Mouse (Mus musculus) midbrain, postnatal 0 days (tissue): Measurements from ENCODE around the gene Kat2b. TPM values are rescaled to one million over a fixed set of nuclear protein-coding genes. Genes with fewer than 3 reads are reported as not detected.

ENCODE experiments used
- ATAC-seq: fragments of 200-750 bp; cut with Nextera tagmentation; 2 replicates; pipeline ENCODE4 v1.8.0; 2017; ENCODE audit warnings: moderate number of reproducible peaks, mild to moderate bottlenecking, moderate TSS enrichment, moderate library complexity; ENCODE audit not compliant: low FRiP score
- DNase-seq: peaks from one replicate; pipeline ENCODE4 v3.0.0-alpha.2; 2015; ENCODE audit warnings: low spot score
- H3K27ac ChIP-seq: fragments of 300-500 bp; sonication (generic); 2 replicates; pipeline ENCODE4 v1.5.1; 2014; ENCODE audit warnings: low read depth, mild to moderate bottlenecking, low read length, mixed read lengths
- H3K27me3 ChIP-seq: fragments of 300-500 bp; sonication (generic); 2 replicates; pipeline ENCODE4 v1.6.1; 2014; ENCODE audit warnings: low read length, control low read depth, mixed read lengths; ENCODE audit not compliant: insufficient read depth
- H3K36me3 ChIP-seq: fragments of 300-500 bp; sonication (generic); 2 replicates; pipeline ENCODE4 v1.6.1; 2014; ENCODE audit warnings: low read length, control low read depth, mixed read lengths; ENCODE audit not compliant: insufficient read depth
- H3K4me1 ChIP-seq: fragments of 300-500 bp; sonication (generic); 2 replicates; pipeline ENCODE4 v1.6.1; 2014; ENCODE audit warnings: mild to moderate bottlenecking, control low read depth, antibody characterized with exemption, low read length, mixed read lengths; ENCODE audit not compliant: insufficient read depth
- H3K4me2 ChIP-seq: fragments of 300-500 bp; sonication (generic); 2 replicates; pipeline ENCODE4 v1.6.1; 2014; ENCODE audit warnings: low read depth, mild to moderate bottlenecking, low read length, mixed read lengths; ENCODE audit not compliant: poor library complexity, severe bottlenecking
- H3K4me3 ChIP-seq: fragments of 300-500 bp; sonication (generic); 2 replicates; pipeline ENCODE4 v1.5.1; 2014; ENCODE audit warnings: low read depth, mild to moderate bottlenecking, low read length, moderate library complexity
- H3K9ac ChIP-seq: fragments of 300-500 bp; sonication (generic); replicated peaks from 2 replicates; pipeline ENCODE4 v1.6.1; 2014; ENCODE audit warnings: mild to moderate bottlenecking, low read length, moderate library complexity, mixed read lengths; ENCODE audit not compliant: poor library complexity, severe bottlenecking
- H3K9me3 ChIP-seq: fragments of 300-500 bp; sonication (generic); 2 replicates; pipeline ENCODE4 v1.6.1; 2016; ENCODE audit warnings: low read length, control low read depth
- CTCF ChIP-seq: IDR thresholded peaks from 2 replicates; pipeline ENCODE4 v1.5.1; 2016; ENCODE audit warnings: antibody characterized with exemption, mild to moderate bottlenecking
- WGBS: fragments of 180-500 bp; shearing (Covaris S2); extraction: QIAGEN DNeasy Blood & Tissue Kit; methylation state at CpG from one replicate; pipeline ENCODE4 v1.1.7; 2014; 5-methylcytosine and 5-hydroxymethylcytosine counted together
- polyA plus RNA-seq: library from polyadenylated mRNA; unstranded; fragments of >200 nt; fragmentation: Nextera tagmentation; extraction: Ambion mirVana; gene quantifications from 2 replicates; pipeline ENCODE4 v1.2.1, GENCODE M21; 2015
- total RNA-seq: library from RNA; depleted of rRNA; stranded (reverse); fragments of >200 nt; gene quantifications from 2 replicates; pipeline ENCODE4 v1.2.3, GENCODE M21; 2014

The Kat2b gene
- total and polyA plus RNA-seq, 2 experiments from 2014 or later = 3.6 to 22.5 TPM

GRCm38 (mm10) chr17:53623762-53624161, 57.1 kb downstream of the Kat2b start:
- no peak for TF ChIP-seq CTCF
- no peaks in the 10 kb centered on the region; the same call in 1 of the 2 replicates for H3K36me3 ChIP-seq
- H3K4me3 ChIP-seq = no peak overlapping the region
- ATAC-seq = no peak
- no peaks in the 10 kb centered on the region for H3K27me3 ChIP-seq
- no peak for DNase-seq
- WGBS = 92% methylated on average over 9 of the region's 9 CpGs
- no peaks in the 10 kb centered on the region for H3K4me1 ChIP-seq
- H3K9ac ChIP-seq = no peak overlapping the region
- H3K9me3 ChIP-seq = no peaks in the 10 kb centered on the region
- H3K4me2 ChIP-seq = no peak overlapping the region
- no peak overlapping the region for H3K27ac ChIP-seq

DNA sequence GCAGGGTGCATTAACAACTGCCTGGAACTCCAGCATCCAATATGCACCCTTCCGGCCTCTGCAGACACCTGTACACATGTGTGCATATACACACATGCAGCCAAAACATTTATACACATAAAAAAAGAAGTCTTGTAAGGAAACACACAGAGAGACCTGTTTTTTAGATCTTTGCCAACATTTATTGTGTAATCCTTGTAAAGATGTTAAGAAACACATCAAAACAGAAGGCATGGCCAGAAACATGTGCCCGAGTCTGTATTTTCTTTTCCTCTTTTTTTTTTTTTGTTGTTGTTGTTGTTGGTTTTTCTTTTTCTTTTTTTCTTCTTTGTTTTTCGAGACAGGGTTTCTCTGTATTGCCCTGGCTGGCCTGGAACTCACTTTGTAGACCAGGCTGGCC, 59.5 kb downstream of the Kat2b start:
- 87% methylated on average over 3 of the region's 3 CpGs for WGBS
- Histone ChIP-seq H3K4me3 (no peak overlapping the region), H3K4me2 (no peak overlapping the region), H3K4me1 (no peaks in the 10 kb centered on the region), H3K36me3 (no peaks in the 10 kb centered on the region; the same call in 1 of the 2 replicates), H3K27me3 (no peaks in the 10 kb centered on the region), H3K27ac (no peak overlapping the region), H3K9ac (no peak overlapping the region), H3K9me3 (no peaks in the 10 kb centered on the region)
- no peak for ATAC-seq
- DNase-seq = no peak
- no peak for TF ChIP-seq CTCF

GRCm38 (mm10) chr17:53627497-53627896, 60.8 kb downstream of the Kat2b start:
- H3K9me3 ChIP-seq = no peaks in the 10 kb centered on the region
- H3K36me3 ChIP-seq = no peaks in the 10 kb centered on the region; the same call in 1 of the 2 replicates
- H3K27me3 ChIP-seq = no peaks in the 10 kb centered on the region
- TF ChIP-seq CTCF = no peak
- H3K9ac ChIP-seq = no peak overlapping the region
- DNase-seq = no peak
- WGBS = 78% methylated on average over 4 of the region's 4 CpGs
- ATAC-seq = no peak
- no peaks in the 10 kb centered on the region for H3K4me1 ChIP-seq
- no peak overlapping the region for H3K4me2 ChIP-seq
- H3K4me3 ChIP-seq = no peak overlapping the region
- H3K27ac ChIP-seq = no peak overlapping the region

GRCm38 (mm10) chr17:53628131-53628530, 61.5 kb downstream of the Kat2b start:
- DNase-seq = no peak
- Histone ChIP-seq H3K36me3 (no peaks in the 10 kb centered on the region; the same call in 1 of the 2 replicates), H3K4me3 (no peak overlapping the region), H3K27ac (no peak overlapping the region), H3K27me3 (no peaks in the 10 kb centered on the region), H3K9ac (no peak overlapping the region), H3K9me3 (no peaks in the 10 kb centered on the region), H3K4me2 (no peak overlapping the region), H3K4me1 (no peaks in the 10 kb centered on the region)
- no peak for ATAC-seq
- no peak for TF ChIP-seq CTCF
- 58% methylated on average over 5 of the region's 5 CpGs for WGBS

DNA sequence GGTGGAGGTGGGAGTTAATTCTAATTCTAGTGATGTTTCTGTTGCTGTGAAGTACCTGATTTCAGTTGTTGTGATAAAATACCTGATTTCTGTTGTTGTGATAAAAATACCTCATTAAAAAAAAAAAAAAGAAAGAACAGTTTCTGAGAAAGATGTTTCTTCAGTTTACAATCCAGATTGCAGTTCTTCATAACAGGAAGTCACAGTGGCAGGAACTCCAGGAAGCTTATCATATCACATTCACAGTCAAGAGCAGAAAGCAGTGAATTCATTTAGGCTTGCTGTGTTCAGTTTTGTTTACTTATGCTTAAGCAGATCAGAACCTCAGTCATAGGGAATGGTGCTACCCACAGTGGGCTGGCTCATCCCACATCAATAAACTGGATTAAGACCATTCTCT, 64.7 kb downstream of the Kat2b start:
- Histone ChIP-seq H3K27me3 (no peaks in the 10 kb centered on the region), H3K36me3 (peaks cover 5% of the 10 kb centered on the region; the same call in 1 of the 2 replicates), H3K4me1 (no peaks in the 10 kb centered on the region), H3K4me3 (no peak overlapping the region), H3K4me2 (no peak overlapping the region), H3K27ac (no peak overlapping the region), H3K9me3 (no peaks in the 10 kb centered on the region), H3K9ac (no peak overlapping the region)
- TF ChIP-seq CTCF = no peak
- no peak for DNase-seq
- ATAC-seq = no peak

DNA sequence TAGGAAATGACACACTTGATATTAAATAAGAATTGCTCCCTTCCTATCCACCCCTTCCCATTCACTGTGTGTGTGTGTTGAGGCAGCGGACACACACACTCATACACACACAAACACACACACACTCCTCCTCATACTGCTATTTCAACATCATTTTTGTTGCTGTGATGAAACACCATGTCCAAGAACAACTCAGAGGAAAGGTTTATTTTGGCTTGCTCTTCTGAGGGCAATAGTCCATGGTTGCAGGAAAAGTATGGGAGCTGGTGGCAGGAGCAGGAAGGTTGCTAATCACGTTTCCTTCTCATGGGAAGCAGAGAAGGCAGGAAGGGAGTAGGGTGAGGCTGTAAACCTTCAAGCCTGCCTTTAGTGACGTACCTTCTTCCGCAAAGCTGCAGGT, 76.7 kb downstream of the Kat2b start:
- H3K4me1 ChIP-seq = no peaks in the 10 kb centered on the region
- TF ChIP-seq CTCF = no peak
- H3K4me3 ChIP-seq = no peak overlapping the region
- no peak overlapping the region for H3K9ac ChIP-seq
- peaks cover 37% of the 10 kb centered on the region for H3K36me3 ChIP-seq
- ATAC-seq (no peak), DNase-seq (no peak)
- no peak overlapping the region for H3K27ac ChIP-seq
- no peaks in the 10 kb centered on the region for H3K9me3 ChIP-seq
- H3K27me3 ChIP-seq = no peaks in the 10 kb centered on the region
- 92% methylated on average over 4 of the region's 4 CpGs for WGBS
- no peak overlapping the region for H3K4me2 ChIP-seq
